Mouse (Mus musculus) spleen, adult 2 months (tissue): Measurements from ENCODE around the gene Olfr992. TPM values are rescaled to one million over a fixed set of nuclear protein-coding genes. Genes with fewer than 3 reads are reported as not detected.
"Not testable (repeated sequence)": the region's sequence is repeated elsewhere in the genome, so short reads cannot be mapped to it uniquely, and the experiment has no call there.

Source experiments
- DNase-seq, 2 experiments: peaks; one replicate each; pipeline versions ENCODE4 v3.0.0 to v3.0.0-alpha.2; 2012 to 2021; ENCODE audit warnings: low spot score in 2 of 2, low read depth in 1 of 2
- H3K27ac ChIP-seq: fragments of 200-500 bp; 2 replicates; pipeline ENCODE4 v1.5.1; 2012; ENCODE audit warnings: low read length, inconsistent platforms; ENCODE audit not compliant: insufficient read depth
- H3K27me3 ChIP-seq: fragments of 200-500 bp; 2 replicates; pipeline ENCODE4 v1.6.1; 2012; ENCODE audit warnings: mild to moderate bottlenecking, moderate library complexity, low read length, inconsistent platforms; ENCODE audit not compliant: control insufficient read depth, insufficient read depth
- H3K36me3 ChIP-seq: fragments of 200-500 bp; 2 replicates; pipeline ENCODE4 v1.6.1; 2012; ENCODE audit warnings: mild to moderate bottlenecking, low read length, inconsistent platforms; ENCODE audit not compliant: control insufficient read depth, insufficient read depth
- H3K4me1 ChIP-seq: fragments of 200-500 bp; 2 replicates; pipeline ENCODE4 v1.6.1; 2011; ENCODE audit warnings: inconsistent platforms; ENCODE audit not compliant: control insufficient read depth, insufficient read depth, insufficient read length
- H3K4me3 ChIP-seq: fragments of 200-500 bp; 2 replicates; pipeline ENCODE4 v1.5.1; 2011; ENCODE audit warnings: mild to moderate bottlenecking, inconsistent platforms; ENCODE audit not compliant: insufficient read depth, insufficient read length; ENCODE audit errors: extremely low read depth
- CTCF ChIP-seq: fragments of 200-500 bp; IDR thresholded peaks from 2 replicates; pipeline ENCODE4 v1.5.1; 2011; ENCODE audit warnings: mild to moderate bottlenecking, inconsistent platforms; ENCODE audit not compliant: insufficient read depth, insufficient read length, insufficient replicate concordance; ENCODE audit errors: extremely low read depth
- POLR2A ChIP-seq: fragments of 200-500 bp; IDR thresholded peaks from 2 replicates; pipeline ENCODE4 v1.6.1; 2011; ENCODE audit warnings: low read depth, low read length, inconsistent platforms
- WGBS: fragments of 180-500 bp; shearing (Covaris S2); methylation state at CpG from one replicate; pipeline ENCODE4 v1.1.7; 2018; 5-methylcytosine and 5-hydroxymethylcytosine counted together
- polyA plus RNA-seq: library from polyadenylated mRNA; depleted of rRNA; stranded (reverse); fragments of >200 nt; gene quantifications from 2 replicates; pipeline ENCODE4 v1.2.3, GENCODE M21; 2012; rRNA removed

Olfr992 gene
- not detected in 2 replicates for polyA plus RNA-seq

GRCm38 (mm10) chr2:85409369-85409768, at the start of gene Olfr992:
Gene Olfr992 (minus strand): TSS chr2:85409469.
- Histone ChIP-seq H3K4me1 (no peaks in the 10 kb centered on the region), H3K4me3 (no peak within 1 kb of the TSS), H3K27ac (no peak within 1 kb of the TSS), H3K36me3 (no peaks in the 10 kb centered on the region), H3K27me3 (no peaks in the 10 kb centered on the region)
- TF ChIP-seq POLR2A (no peak), CTCF (no peak)
- WGBS = 56% methylated on average over 2 of the region's 2 CpGs
- no peak for DNase-seq

GRCm38 (mm10) chr2:85443539-85443938, 34.3 kb upstream of the Olfr992 start, which contains the start of gene Olfr995:
Gene Olfr995 (minus strand): TSS chr2:85443639.
- DNase-seq = no peak
- 30% methylated on average over 1 of the region's 1 CpGs for WGBS
- H3K4me3 ChIP-seq = no peak within 1 kb of the TSS
- H3K27ac ChIP-seq = no peak within 1 kb of the TSS
- no peaks in the 10 kb centered on the region for H3K36me3 ChIP-seq
- no peaks in the 10 kb centered on the region for H3K4me1 ChIP-seq
- H3K27me3 ChIP-seq = no peaks in the 10 kb centered on the region
- TF ChIP-seq POLR2A (no peak), CTCF (no peak)

GRCm38 (mm10) chr2:85442546-85442945, 33.3 kb upstream of the Olfr992 start:
- Histone ChIP-seq H3K4me3 (no peak overlapping the region), H3K27ac (no peak overlapping the region), H3K36me3 (no peaks in the 10 kb centered on the region), H3K27me3 (no peaks in the 10 kb centered on the region), H3K4me1 (no peaks in the 10 kb centered on the region)
- DNase-seq = no peak
- TF ChIP-seq CTCF = no peak
- TF ChIP-seq POLR2A = no peak

- Histone ChIP-seq H3K27me3 (no peaks in the 10 kb centered on the region), H3K4me1 (no peaks in the 10 kb centered on the region), H3K4me3 (no peak within 1 kb of the TSS), H3K27ac (no peak within 1 kb of the TSS), H3K36me3 (no peaks in the 10 kb centered on the region)
- TF ChIP-seq POLR2A (no peak), CTCF (no peak)
- 89% methylated on average over 3 of the region's 3 CpGs for WGBS
- no peak for DNase-seq
Measured at GRCm38 (mm10) chr2:85436351-85436750, 27.1 kb upstream of the Olfr992 start, which contains the start of gene Olfr994. Gene Olfr994 (minus strand): TSS chr2:85436451.

GRCm38 (mm10) chr2:85425893-85426292, 16.6 kb upstream of the Olfr992 start:
- Histone ChIP-seq H3K4me3 (no peak overlapping the region), H3K27me3 (no peaks in the 10 kb centered on the region), H3K36me3 (no peaks in the 10 kb centered on the region), H3K27ac (no peak overlapping the region), H3K4me1 (no peaks in the 10 kb centered on the region)
- WGBS = 82% methylated on average over 1 of the region's 1 CpGs
- no peak for DNase-seq
- no peak for TF ChIP-seq CTCF
- TF ChIP-seq POLR2A = no peak

- no peak within 1 kb of the TSS for H3K4me3 ChIP-seq
- no peak for DNase-seq
- H3K36me3 ChIP-seq = no peaks in the 10 kb centered on the region
- TF ChIP-seq POLR2A (no peak), CTCF (no peak)
- no peaks in the 10 kb centered on the region for H3K4me1 ChIP-seq
- no peaks in the 10 kb centered on the region for H3K27me3 ChIP-seq
- no peak within 1 kb of the TSS for H3K27ac ChIP-seq
Measured at GRCm38 (mm10) chr2:85414777-85415176, 5.5 kb upstream of the Olfr992 start, which contains the start of gene Olfr993. Gene Olfr993 (minus strand): TSS chr2:85414877.

GRCm38 (mm10) chr2:85363127-85363526, 46.1 kb downstream of the Olfr992 start, which contains the start of gene Olfr988:
Gene Olfr988 (minus strand): TSS chr2:85363227.
- H3K36me3 ChIP-seq, H3K27ac ChIP-seq, H3K4me1 ChIP-seq, DNase-seq, H3K4me3 ChIP-seq, H3K27me3 ChIP-seq: not testable (repeated sequence)

Other genes starting within 250 kb of the Olfr992 start
- 0.19 and 0.38 TPM in 2 replicates for gene Lrrc55, start 212.3 kb downstream of the Olfr992 start, polyA plus RNA-seq
- not detected in 2 replicates for gene Olfr987, start 70.2 kb downstream of the Olfr992 start, polyA plus RNA-seq
- not detected in 2 replicates for gene Olfr988, start 46.2 kb downstream of the Olfr992 start, polyA plus RNA-seq
- not detected in 2 replicates for gene Olfr993, start 5.4 kb upstream of the Olfr992 start, polyA plus RNA-seq
- not detected in 2 replicates for gene Olfr994, start 27.0 kb upstream of the Olfr992 start, polyA plus RNA-seq
- gene Olfr995, start 34.2 kb upstream of the Olfr992 start, polyA plus RNA-seq = not detected in 2 replicates
- not detected in 2 replicates for gene 4833423E24Rik, start 109.6 kb upstream of the Olfr992 start, polyA plus RNA-seq
- gene Olfr996, start 169.7 kb upstream of the Olfr992 start, polyA plus RNA-seq = not detected in 2 replicates
- not detected in 2 replicates for gene Olfr998, start 179.5 kb upstream of the Olfr992 start, polyA plus RNA-seq
- not detected in 2 replicates for gene Olfr1000, start 202.4 kb upstream of the Olfr992 start, polyA plus RNA-seq
- gene Olfr1002, start 241.2 kb upstream of the Olfr992 start, polyA plus RNA-seq = not detected in 2 replicates